ENCODE assay signal across 22 mouse cellular contexts in the genomic region with DNA sequence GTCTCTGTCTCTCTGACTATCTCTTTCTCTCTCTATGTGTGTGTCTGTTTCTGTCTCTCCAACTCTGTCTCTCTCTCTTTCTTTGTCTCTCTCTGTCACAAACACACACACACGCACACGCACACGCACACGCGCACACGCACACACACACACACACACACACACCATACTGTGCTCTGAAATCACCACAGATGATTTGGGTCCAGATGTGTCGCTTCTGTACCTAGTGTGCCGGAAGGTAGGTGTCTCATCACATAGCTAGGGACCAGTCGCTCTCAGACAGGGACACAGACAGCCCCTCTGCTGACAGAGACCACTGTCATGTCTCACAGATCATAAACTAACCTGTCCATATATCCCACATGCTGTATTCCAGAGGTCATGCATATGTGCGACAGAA. TPM values are rescaled to one million over a fixed set of nuclear protein-coding genes. Genes with fewer than 3 reads are reported as not detected.
DNase-seq lines count a peak whose midpoint lies in the region; ATAC-seq and TF ChIP-seq lines count a peak whose summit lies in the region.
"Had no signal": no experiment of that assay in that cellular context is flagged by ENCODE, and none has a peak within 500 bp of the region (broad histone marks: within the 10 kb centered on the region; RNA-seq: fewer than 3 reads in every experiment).

No protein-coding gene starts in this region.

- TF ChIP-seq POLR2A in lung, adult 2 months (IDR thresholded peaks at IDR 0.05; ENCODE audit: borderline replicate concordance, extremely low read depth, low read depth, low read length): no peak
- no peak for TF ChIP-seq POLR2A in MEL (IDR thresholded peaks at IDR 0.05; ENCODE audit: control insufficient read depth in 1 of 2, insufficient read depth in 1 of 2, low read depth in 1 of 2, low read length in 2 of 2, poor library complexity in 1 of 2)

- H3K9ac ChIP-seq in MEL (ENCODE audit: control insufficient read depth, low read depth, low read length, poor library complexity, severe bottlenecking): peak overlapping the region; percentile 43
- H3K9ac ChIP-seq in liver, postnatal 0 days (replicated peaks): peak overlapping the region; percentile 11; the same call in 1 of the 2 replicates
- no peak overlapping the region for H3K9ac ChIP-seq in hindbrain, postnatal 0 days (replicated peaks; ENCODE audit: low read length)
- H3K9ac ChIP-seq: embryonic facial prominence, embryonic 15.5 days; heart, embryonic 15.5 days; hindbrain, embryonic 15.5 days; limb, embryonic 12.5 days; lung, embryonic 14.5 days; midbrain, embryonic 13.5 days had no signal

- H3K9me3 ChIP-seq in MEL (replicated peaks; ENCODE audit: insufficient read depth, low read length): no peaks in the 10 kb centered on the region
- no peaks in the 10 kb centered on the region for H3K9me3 ChIP-seq in liver, postnatal 0 days (ENCODE audit: low read length)
- no peaks in the 10 kb centered on the region for H3K9me3 ChIP-seq in hindbrain, postnatal 0 days (ENCODE audit: low read length)
- H3K9me3 ChIP-seq: embryonic facial prominence, embryonic 15.5 days; heart, embryonic 15.5 days; hindbrain, embryonic 15.5 days; limb, embryonic 12.5 days; midbrain, embryonic 13.5 days had no signal

- no peaks in the 10 kb centered on the region for H3K27me3 ChIP-seq in MEL (ENCODE audit: control insufficient read depth in 1 of 2, insufficient read depth in 2 of 2, low read length in 2 of 2)
- no peaks in the 10 kb centered on the region for H3K27me3 ChIP-seq in liver, postnatal 0 days (ENCODE audit: insufficient read depth, low read length)
- no peaks in the 10 kb centered on the region for H3K27me3 ChIP-seq in hindbrain, postnatal 0 days (ENCODE audit: insufficient read depth, low read length)
- H3K27me3 ChIP-seq: embryonic facial prominence, embryonic 15.5 days; heart, embryonic 15.5 days; hindbrain, embryonic 15.5 days; limb, embryonic 12.5 days; midbrain, embryonic 13.5 days had no signal

- peak overlapping the region; percentile 21 for H3K4me3 ChIP-seq in lung, adult 2 months (replicated peaks; ENCODE audit: extremely low read depth, low read depth, low read length)
- peak overlapping the region; percentile 25 to 39; a peak in 3 of 4 replicates for H3K4me3 ChIP-seq in MEL (ENCODE audit: control insufficient read depth in 1 of 2, insufficient read depth in 1 of 2, low read depth in 2 of 2, low read length in 2 of 2)
- peak overlapping the region; percentile 61 for H3K4me3 ChIP-seq in brown adipose tissue, adult 24 weeks (ENCODE audit: insufficient read depth, low read depth, low read length)
- H3K4me3 ChIP-seq in liver, postnatal 0 days (ENCODE audit: low read depth, low read length): peak overlapping the region; percentile 49
- H3K4me3 ChIP-seq in hindbrain, postnatal 0 days (ENCODE audit: low read length): no peak overlapping the region
- H3K4me3 ChIP-seq: embryonic facial prominence, embryonic 15.5 days; heart, embryonic 15.5 days; hindbrain, embryonic 15.5 days; limb, embryonic 12.5 days; midbrain, embryonic 13.5 days had no signal

- WGBS in lung, adult 2 months: 89% methylated on average over 10 of the region's 10 CpGs
- WGBS in liver, postnatal 0 days (ENCODE audit: insufficient replicate concordance): 83% methylated on average over 10 of the region's 10 CpGs
- 96% methylated on average over 10 of the region's 10 CpGs for WGBS in hindbrain, postnatal 0 days

- H3K79me2 ChIP-seq in MEL (ENCODE audit: control insufficient read depth, insufficient read depth, low read length, poor library complexity): peaks cover 7% of the 10 kb centered on the region

- no peak for TF ChIP-seq CTCF in lung, adult 2 months (IDR thresholded peaks at IDR 0.05; ENCODE audit: insufficient read depth, low read length)
- TF ChIP-seq CTCF in MEL (IDR thresholded peaks at IDR 0.05 in 2 of 3, conservative IDR thresholded peaks at IDR 0.05 in 1 of 3; ENCODE audit: control insufficient read depth in 1 of 3, insufficient read depth in 1 of 3, low read depth in 2 of 3, low read length in 3 of 3, poor library complexity in 1 of 3, severe bottlenecking in 1 of 3): no peak
- no peak for TF ChIP-seq CTCF in liver, postnatal 0 days (IDR thresholded peaks at IDR 0.05; ENCODE audit: low read depth)
- TF ChIP-seq CTCF in hindbrain, postnatal 0 days (IDR thresholded peaks at IDR 0.05; ENCODE audit: low read depth): no peak

- H3K27ac ChIP-seq in MEL (ENCODE audit: control insufficient read depth, low read depth, low read length): peak overlapping the region; percentile 11; the same call in 1 of the 2 replicates
- H3K27ac ChIP-seq in brown adipose tissue, adult 24 weeks (replicated peaks; ENCODE audit: low read depth, low read length): peak overlapping the region; percentile 75
- H3K27ac ChIP-seq in liver, postnatal 0 days (ENCODE audit: low read depth): peak overlapping the region; percentile 11; the same call in 1 of the 2 replicates
- H3K27ac ChIP-seq in hindbrain, postnatal 0 days: no peak overlapping the region
- H3K27ac ChIP-seq: embryonic facial prominence, embryonic 15.5 days; heart, embryonic 15.5 days; hindbrain, embryonic 15.5 days; limb, embryonic 12.5 days; midbrain, embryonic 13.5 days had no signal

- no peak for DNase-seq in lung, adult 2 months
- no peak for DNase-seq in lung, postnatal 36 days
- DNase-seq in MEL (ENCODE audit: low read depth, low spot score): no peak
- DNase-seq in liver, postnatal 0 days: no peak
- no peak for DNase-seq in left cerebral cortex, postnatal 36 days (ENCODE audit: low spot score in 2 of 2)
- no peak for DNase-seq in hindbrain, postnatal 0 days (ENCODE audit: low spot score)
- DNase-seq: adrenal gland, adult 2 months; cerebellum, adult 9-11 months; gastrocnemius, postnatal 10 days; heart, adult 18-20 months; kidney, postnatal 36 days; layer of hippocampus, postnatal 36 days; lung, embryonic 14.5 days had no signal

- intact Hi-C loops in left cerebral cortex, postnatal 36 days (cut with DNase I): loop anchor here (10.0 kb wide), 1 partner anchor 142 kb away; no protein-coding TSS in a partner anchor

- ATAC-seq in liver, postnatal 0 days: no peak
- no peak for ATAC-seq in hindbrain, postnatal 0 days
- ATAC-seq: forebrain, embryonic 14.5 days; intestine, embryonic 16.5 days; midbrain, embryonic 13.5 days; Patski had no signal

- peak overlapping the region; percentile 56 for H3K4me2 ChIP-seq in liver, postnatal 0 days (ENCODE audit: low read depth, low read length)
- no peak overlapping the region for H3K4me2 ChIP-seq in hindbrain, postnatal 0 days (ENCODE audit: low read depth, low read length)
- H3K4me2 ChIP-seq: embryonic facial prominence, embryonic 15.5 days; heart, embryonic 15.5 days; hindbrain, embryonic 15.5 days; limb, embryonic 12.5 days; lung, embryonic 14.5 days; midbrain, embryonic 13.5 days had no signal

- H3K4me1 ChIP-seq in lung, adult 2 months (ENCODE audit: control insufficient read depth, insufficient read depth, low read length): no peaks in the 10 kb centered on the region
- peaks cover 2 to 36% of the 10 kb centered on the region in 2 experiments for H3K4me1 ChIP-seq in MEL (ENCODE audit: control insufficient read depth in 1 of 2, insufficient read depth in 2 of 2, low read length in 2 of 2)
- peaks cover 11% of the 10 kb centered on the region for H3K4me1 ChIP-seq in brown adipose tissue, adult 24 weeks (ENCODE audit: control insufficient read depth, insufficient read depth, insufficient read length, low read length)
- H3K4me1 ChIP-seq in liver, postnatal 0 days (ENCODE audit: insufficient read depth): peaks cover 13% of the 10 kb centered on the region; the same call in 1 of the 2 replicates
- no peaks in the 10 kb centered on the region for H3K4me1 ChIP-seq in hindbrain, postnatal 0 days (ENCODE audit: insufficient read depth, low read length)
- H3K4me1 ChIP-seq: embryonic facial prominence, embryonic 15.5 days; heart, embryonic 15.5 days; hindbrain, embryonic 15.5 days; limb, embryonic 12.5 days had no signal

- no peak for TF ChIP-seq EP300 in MEL (IDR thresholded peaks at IDR 0.05; ENCODE audit: low read depth in 1 of 2, low read length in 2 of 2)
- TF ChIP-seq EP300 in liver, postnatal 0 days (IDR thresholded peaks at IDR 0.05; ENCODE audit: low read depth): no peak

- peaks cover 0 to 24% of the 10 kb centered on the region in 2 experiments; a peak in 2 of 4 replicates for H3K36me3 ChIP-seq in MEL (ENCODE audit: control insufficient read depth in 1 of 2, insufficient read depth in 2 of 2, low read length in 2 of 2)
- H3K36me3 ChIP-seq in liver, postnatal 0 days (replicated peaks; ENCODE audit: insufficient read depth, low read length): no peaks in the 10 kb centered on the region
- H3K36me3 ChIP-seq in hindbrain, postnatal 0 days (ENCODE audit: insufficient read depth, low read length): no peaks in the 10 kb centered on the region
- H3K36me3 ChIP-seq: embryonic facial prominence, embryonic 15.5 days; heart, embryonic 15.5 days; hindbrain, embryonic 15.5 days; limb, embryonic 12.5 days; midbrain, embryonic 13.5 days had no signal

- no peak for TF ChIP-seq RAD21 in MEL (IDR thresholded peaks at IDR 0.05; ENCODE audit: low read depth, low read length)

TF ChIP-seq in MEL, 35 proteins besides CTCF, POLR2A, EP300 and RAD21 (continues in another document):
- no peak for TF ChIP-seq CHD2 (IDR thresholded peaks at IDR 0.05; ENCODE audit: low read length)

RNA-seq across cellular contexts. Expression of gene Csf2rb, which starts 1.2 kb away (rescaled TPM):
- 27.2 and 27.4 TPM in 2 replicates for polyA plus RNA-seq in lung, adult 2 months (2012; rRNA removed)
- total RNA-seq in MEL (2012; rRNA removed): 2.4 and 3.2 TPM in 2 replicates
- 10 to 100 TPM in 1 of 2 experiments, not detected in 1; 10.1 TPM for polyA plus RNA-seq in MEL (2012; ENCODE audit: insufficient read depth in 1 of 2, insufficient read length in 2 of 2, low read depth in 1 of 2, low replicate concordance in 2 of 2, missing spikeins in 1 of 2)
- polyA plus RNA-seq in brown adipose tissue, adult 24 weeks (2012; ENCODE audit: insufficient read depth, insufficient read length, missing spikeins): 3.1 and 4.1 TPM in 2 replicates
- 8.9 and 9.6 TPM in 2 replicates for polyA plus RNA-seq in liver, postnatal 0 days (2015; fragmentation: Nextera tagmentation; extraction: Ambion mirVana)
- 1 to 10 TPM; 1.2 TPM for total RNA-seq in left cerebral cortex, postnatal 36 days (2021)
- total RNA-seq in hindbrain, postnatal 0 days (2014; rRNA removed): 1.3 and 1.8 TPM in 2 replicates
- 0.75 and 0.87 TPM in 2 replicates for polyA plus RNA-seq in hindbrain, postnatal 0 days (2015; fragmentation: Nextera tagmentation; extraction: Ambion mirVana)

RNA-seq across cellular contexts. Expression of gene Csf2rb2, which starts 21.2 kb away (rescaled TPM):
- polyA plus RNA-seq in lung, adult 2 months (2012; rRNA removed): 8.4 and 9.5 TPM in 2 replicates
- total RNA-seq in MEL (2012; rRNA removed): 0.33 and 0.54 TPM in 2 replicates
- polyA plus RNA-seq in MEL (2012; ENCODE audit: insufficient read depth in 1 of 2, insufficient read length in 2 of 2, low read depth in 1 of 2, low replicate concordance in 2 of 2, missing spikeins in 1 of 2): 1 to 10 TPM in 1 of 2 experiments, not detected in 1; 1.8 TPM
- 0.67 and 2.0 TPM in 2 replicates for polyA plus RNA-seq in brown adipose tissue, adult 24 weeks (2012; ENCODE audit: insufficient read depth, insufficient read length, missing spikeins)
- 2.2 and 2.6 TPM in 2 replicates for polyA plus RNA-seq in liver, postnatal 0 days (2015; fragmentation: Nextera tagmentation; extraction: Ambion mirVana)
- total RNA-seq in left cerebral cortex, postnatal 36 days (2021): under 1 TPM; 0.39 to 0.59 TPM
- 0.07 and 0.10 TPM in 2 replicates for total RNA-seq in hindbrain, postnatal 0 days (2014; rRNA removed)
- polyA plus RNA-seq in hindbrain, postnatal 0 days (2015; fragmentation: Nextera tagmentation; extraction: Ambion mirVana): 0.18 and 0.21 TPM in 2 replicates
- polyA plus RNA-seq: forebrain, embryonic 14.5 days had no signal
